Mouse (Mus musculus): ENCODE measurements around the gene Rad21l. TPM values are rescaled to one million over a fixed set of nuclear protein-coding genes. Genes with fewer than 3 reads are reported as not detected.

The Rad21l gene
- polyA plus RNA-seq (2015; fragmentation: Nextera tagmentation; extraction: Ambion mirVana), result not detected in 2 replicates

GRCm38 (mm10) chr2:151668433-151668832, at the start of gene Rad21l:
Gene Rad21l (minus strand): TSS chr2:151668533.

GRCm38 (mm10) chr2:151701231-151702145, 33.2 kb upstream of the Rad21l start, which contains the start of gene Tmem74b:
Gene Tmem74b (plus strand): TSS chr2:151702008.

GRCm38 (mm10) chr2:151632159-151632814, 36.0 kb downstream of the Rad21l start, which contains the start of gene Snph:
Gene Snph (minus strand): TSS chr2:151632593.

Other genes starting within 250 kb of the Rad21l start
- not detected in 2 replicates for gene 4921509C19Rik, start 192.4 kb downstream of the Rad21l start, polyA plus RNA-seq (2015; fragmentation: Nextera tagmentation; extraction: Ambion mirVana)
- gene Nsfl1c, start 174.4 kb downstream of the Rad21l start, polyA plus RNA-seq (2015; fragmentation: Nextera tagmentation; extraction: Ambion mirVana), result 86.9 and 91.1 TPM in 2 replicates
- gene Fkbp1a, start 126.0 kb downstream of the Rad21l start, polyA plus RNA-seq (2015; fragmentation: Nextera tagmentation; extraction: Ambion mirVana), result 154 and 171 TPM in 2 replicates
- 0.27 and 0.42 TPM in 2 replicates for gene Sdcbp2, start 95.9 kb downstream of the Rad21l start, polyA plus RNA-seq (2015; fragmentation: Nextera tagmentation; extraction: Ambion mirVana)
- gene Snph, start 35.9 kb downstream of the Rad21l start, polyA plus RNA-seq (2015; fragmentation: Nextera tagmentation; extraction: Ambion mirVana), result 0.04 and 0.10 TPM in 2 replicates
- gene Tmem74b, start 33.5 kb upstream of the Rad21l start, polyA plus RNA-seq (2015; fragmentation: Nextera tagmentation; extraction: Ambion mirVana), result 0.29 TPM in 1 of 2 replicates, not detected in the other
- 70.2 and 80.5 TPM in 2 replicates for gene Psmf1, start 75.7 kb upstream of the Rad21l start, polyA plus RNA-seq (2015; fragmentation: Nextera tagmentation; extraction: Ambion mirVana)
- gene Rspo4, start 174.4 kb upstream of the Rad21l start, polyA plus RNA-seq (2015; fragmentation: Nextera tagmentation; extraction: Ambion mirVana), result not detected in 2 replicates
- 0.16 TPM in 1 of 2 replicates, not detected in the other for gene Angpt4, start 242.7 kb upstream of the Rad21l start, polyA plus RNA-seq (2015; fragmentation: Nextera tagmentation; extraction: Ambion mirVana)

All from spleen, postnatal 0 days (tissue).